Mouse (Mus musculus) liver, embryonic 14.5 days (tissue): ENCODE data around the gene Tmem270. TPM values are rescaled to one million over a fixed set of nuclear protein-coding genes. Genes with fewer than 3 reads are reported as not detected.
"Not testable (repeated sequence)": the region's sequence is repeated elsewhere in the genome, so short reads cannot be mapped to it uniquely, and the experiment has no call there.

Experiments used
- ATAC-seq: fragments of 200-750 bp; cut with Nextera tagmentation; 2 replicates; pipeline ENCODE4 v1.8.0; 2017; ENCODE audit warnings: moderate number of reproducible peaks, mild to moderate bottlenecking, moderate library complexity; ENCODE audit not compliant: insufficient read depth
- DNase-seq, 3 experiments: peaks; one replicate each; pipeline ENCODE4 v3.0.0-alpha.2; 2012 to 2013; ENCODE audit warnings: low read depth in 3 of 3, low spot score in 3 of 3
- H3K27ac ChIP-seq: fragments of 300-500 bp; sonication (generic); 2 replicates; pipeline ENCODE4 v1.5.1; 2014; ENCODE audit warnings: moderate library complexity, mild to moderate bottlenecking, control low read depth, inconsistent platforms
- H3K27me3 ChIP-seq: fragments of 300-500 bp; sonication (generic); 2 replicates; pipeline ENCODE4 v1.6.1; 2014; ENCODE audit warnings: mild to moderate bottlenecking, low read length, moderate library complexity; ENCODE audit not compliant: control insufficient read depth, insufficient read depth
- H3K36me3 ChIP-seq: fragments of 300-500 bp; sonication (generic); replicated peaks from 2 replicates; pipeline ENCODE4 v1.6.1; 2014; ENCODE audit warnings: low read depth; ENCODE audit not compliant: control insufficient read depth, insufficient read depth
- H3K4me1 ChIP-seq, 2 experiments: fragments of 200-500 bp in 1 of 2; fragments of 300-500 bp in 1 of 2; sonication (generic) in 1 of 2; replicated peaks; 2 replicates each; pipeline ENCODE4 v1.6.1; 2012 to 2014; ENCODE audit warnings: antibody characterized with exemption in 1 of 2, inconsistent platforms in 1 of 2, low read length in 1 of 2; ENCODE audit not compliant: control insufficient read depth in 2 of 2, insufficient read depth in 2 of 2
- H3K4me2 ChIP-seq: fragments of 300-500 bp; sonication (generic); 2 replicates; pipeline ENCODE4 v1.6.1; 2014; ENCODE audit warnings: low read depth, mild to moderate bottlenecking, control low read depth, moderate library complexity
- H3K4me3 ChIP-seq, 2 experiments: fragments of 200-500 bp in 1 of 2; fragments of 300-500 bp in 1 of 2; sonication (generic) in 1 of 2; 2 replicates each; pipeline ENCODE4 v1.5.1; 2012 to 2014; ENCODE audit warnings: low read depth in 2 of 2, low read length in 2 of 2, mild to moderate bottlenecking in 2 of 2, control low read depth in 1 of 2, inconsistent platforms in 1 of 2, moderate library complexity in 1 of 2; ENCODE audit not compliant: insufficient read depth in 1 of 2
- H3K9ac ChIP-seq: fragments of 300-500 bp; sonication (generic); replicated peaks from 2 replicates; pipeline ENCODE4 v1.6.1; 2014; ENCODE audit warnings: mild to moderate bottlenecking, control low read depth, moderate library complexity
- H3K9me3 ChIP-seq: fragments of 300-500 bp; sonication (generic); 2 replicates; pipeline ENCODE4 v1.6.1; 2016; ENCODE audit warnings: low read length, mixed read lengths; ENCODE audit not compliant: control insufficient read depth
- CTCF ChIP-seq: IDR thresholded peaks from 2 replicates; pipeline ENCODE4 v1.5.1; 2016; ENCODE audit warnings: antibody characterized with exemption, low read depth, control low read depth
- EP300 ChIP-seq: IDR thresholded peaks from 2 replicates; pipeline ENCODE4 v1.6.1; 2016; ENCODE audit warnings: antibody characterized with exemption, low read depth
- WGBS: fragments of 180-500 bp; shearing (Covaris S2); extraction: QIAGEN DNeasy Blood & Tissue Kit; methylation state at CpG from one replicate; pipeline ENCODE4 v1.1.7; 2014; ENCODE audit not compliant: insufficient replicate concordance; 5-methylcytosine and 5-hydroxymethylcytosine counted together
- polyA plus RNA-seq, 2 experiments: library from polyadenylated mRNA; depleted of rRNA in 1 of 2; stranded (reverse) in 1 of 2; unstranded in 1 of 2; fragments of >200 nt; fragmentation: Nextera tagmentation in 1 of 2; extraction: Ambion mirVana in 1 of 2; gene quantifications; 2 replicates each; pipeline versions ENCODE4 v1.2.1 to v1.2.3; 2012 to 2014

The Tmem270 gene
- polyA plus RNA-seq, 2 experiments: 0.04 TPM; not detected in 1

DNA sequence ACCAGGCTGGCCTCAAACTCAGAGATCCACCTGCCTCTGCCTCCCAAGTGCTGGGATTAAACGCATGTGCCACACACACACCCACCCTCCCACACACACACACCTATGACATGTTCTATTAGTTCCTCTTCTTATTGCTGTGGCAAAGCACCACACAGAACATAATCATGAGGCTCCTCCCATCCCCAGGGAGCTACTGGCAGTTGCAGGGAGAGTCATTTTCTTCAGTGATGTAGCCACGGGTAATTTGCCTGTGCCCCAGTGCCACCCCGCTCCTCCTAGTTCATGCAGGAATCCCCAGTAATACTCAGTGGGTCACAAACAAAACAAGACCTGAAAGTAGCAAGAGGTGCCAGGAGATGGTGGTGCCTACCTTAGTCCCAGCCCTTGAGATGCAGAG lies 28.1 kb upstream of the Tmem270 start:
- Histone ChIP-seq H3K4me3 (no peak overlapping the region), H3K4me1 (peaks cover 0 to 6% of the 10 kb centered on the region in 2 experiments; a peak in 1 of 4 replicates), H3K9me3 (no peaks in the 10 kb centered on the region), H3K4me2 (no peak overlapping the region), H3K27ac (no peak overlapping the region), H3K27me3 (no peaks in the 10 kb centered on the region; the same call in 1 of the 2 replicates), H3K36me3 (no peaks in the 10 kb centered on the region; the same call in 1 of the 2 replicates), H3K9ac (no peak overlapping the region)
- 70% methylated on average over 3 of the region's 3 CpGs for WGBS
- DNase-seq: no peak
- ATAC-seq: no peak
- TF ChIP-seq CTCF (no peak), EP300 (no peak)

DNA sequence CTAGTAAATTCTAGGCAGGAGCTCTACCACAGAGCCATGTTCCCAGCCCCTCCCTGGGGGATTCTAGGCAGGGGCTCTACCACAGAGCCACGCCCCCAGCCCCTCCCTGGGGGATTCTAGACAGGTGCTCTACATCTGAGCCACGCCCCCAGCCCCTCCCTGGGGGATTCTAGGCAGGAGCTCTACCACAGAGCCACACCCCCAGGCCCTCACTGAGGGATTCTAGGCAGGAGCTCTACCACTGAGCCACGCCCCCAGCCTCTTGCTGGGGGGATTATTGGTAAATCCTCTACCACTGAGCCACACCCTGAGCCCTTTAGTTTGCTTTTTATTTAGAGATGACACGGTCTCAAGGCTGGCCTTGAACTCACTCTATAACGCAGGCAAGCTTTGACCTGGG lies 27.2 kb upstream of the Tmem270 start:
- H3K27ac ChIP-seq, H3K4me1 ChIP-seq, ATAC-seq, H3K27me3 ChIP-seq, H3K4me3 ChIP-seq, H3K9me3 ChIP-seq, DNase-seq, H3K9ac ChIP-seq, H3K36me3 ChIP-seq: not testable (repeated sequence)
- WGBS: 72% methylated on average over 5 of the region's 5 CpGs
- peak overlapping the region; percentile 90 for H3K4me2 ChIP-seq

DNA sequence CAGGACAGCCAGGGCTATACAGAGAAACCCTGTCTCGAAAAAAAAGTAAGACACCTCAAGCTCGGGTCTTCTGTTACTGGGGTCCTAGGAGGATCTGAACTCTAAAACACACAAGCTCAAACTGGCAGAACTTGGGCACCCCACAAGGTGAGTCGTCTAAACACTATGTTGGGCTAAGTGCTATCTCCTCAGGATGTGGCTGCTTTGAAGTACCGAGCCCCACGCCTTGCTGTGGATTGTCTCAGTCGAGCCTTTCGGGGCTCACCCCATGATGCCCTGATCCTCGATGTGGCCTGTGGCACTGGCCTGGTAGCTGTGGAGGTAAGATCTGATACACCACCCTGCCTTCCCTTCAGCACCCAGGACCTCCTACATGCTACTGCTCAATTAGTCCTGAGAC lies 26.7 kb upstream of the Tmem270 start:
- DNase-seq (no peak), ATAC-seq (no peak)
- Histone ChIP-seq H3K27ac (peak overlapping the region; percentile 93; the same call in 1 of the 2 replicates), H3K9me3 (no peaks in the 10 kb centered on the region), H3K4me1 (peaks cover 0 to 6% of the 10 kb centered on the region in 2 experiments; a peak in 1 of 4 replicates), H3K4me3 (peak overlapping the region; percentile 79 to 85), H3K27me3 (no peaks in the 10 kb centered on the region; the same call in 1 of the 2 replicates), H3K36me3 (no peaks in the 10 kb centered on the region; the same call in 1 of the 2 replicates), H3K4me2 (peak overlapping the region; percentile 90), H3K9ac (peak overlapping the region; percentile 92)
- 76% methylated on average over 8 of the region's 8 CpGs for WGBS
- no peak for TF ChIP-seq EP300
- TF ChIP-seq CTCF: no peak

DNA sequence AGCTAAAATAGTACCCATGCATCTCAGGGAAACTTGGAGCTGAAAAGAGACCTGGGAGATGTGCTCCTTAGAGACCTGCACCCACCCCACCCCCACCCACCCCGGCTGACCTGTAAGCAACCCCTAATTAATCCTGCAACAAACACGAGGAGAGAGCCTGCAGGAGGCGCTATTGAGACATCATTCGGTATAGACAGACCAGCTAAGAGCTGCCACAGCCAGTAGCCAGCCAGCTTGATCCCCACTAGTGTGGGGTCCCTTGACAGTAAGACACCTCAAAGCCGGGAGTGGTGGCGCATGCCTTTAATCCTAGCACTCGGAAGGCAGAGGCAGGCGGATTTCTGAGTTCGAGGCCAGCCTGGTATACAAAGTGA lies 26.4 kb upstream of the Tmem270 start:
- TF ChIP-seq CTCF (peak; percentile 70), EP300 (0 out of 2 replicates have a peak, but pooled peaks have one; percentile 17)
- ATAC-seq (peak; percentile 42; the same call in 1 of the 2 replicates), DNase-seq (peak; percentile 72 to 82 (median 75))
- 34% methylated on average over 9 of the region's 9 CpGs for WGBS
- H3K27ac ChIP-seq: peak overlapping the region; percentile 93
- no peaks in the 10 kb centered on the region; the same call in 1 of the 2 replicates for H3K27me3 ChIP-seq
- H3K4me3 ChIP-seq: peak overlapping the region; percentile 79 to 85
- peaks cover 0 to 6% of the 10 kb centered on the region in 2 experiments; a peak in 1 of 4 replicates for H3K4me1 ChIP-seq
- H3K9ac ChIP-seq: peak overlapping the region; percentile 92
- H3K4me2 ChIP-seq: peak overlapping the region; percentile 90
- H3K36me3 ChIP-seq: no peaks in the 10 kb centered on the region; the same call in 1 of the 2 replicates
- H3K9me3 ChIP-seq: no peaks in the 10 kb centered on the region

DNA sequence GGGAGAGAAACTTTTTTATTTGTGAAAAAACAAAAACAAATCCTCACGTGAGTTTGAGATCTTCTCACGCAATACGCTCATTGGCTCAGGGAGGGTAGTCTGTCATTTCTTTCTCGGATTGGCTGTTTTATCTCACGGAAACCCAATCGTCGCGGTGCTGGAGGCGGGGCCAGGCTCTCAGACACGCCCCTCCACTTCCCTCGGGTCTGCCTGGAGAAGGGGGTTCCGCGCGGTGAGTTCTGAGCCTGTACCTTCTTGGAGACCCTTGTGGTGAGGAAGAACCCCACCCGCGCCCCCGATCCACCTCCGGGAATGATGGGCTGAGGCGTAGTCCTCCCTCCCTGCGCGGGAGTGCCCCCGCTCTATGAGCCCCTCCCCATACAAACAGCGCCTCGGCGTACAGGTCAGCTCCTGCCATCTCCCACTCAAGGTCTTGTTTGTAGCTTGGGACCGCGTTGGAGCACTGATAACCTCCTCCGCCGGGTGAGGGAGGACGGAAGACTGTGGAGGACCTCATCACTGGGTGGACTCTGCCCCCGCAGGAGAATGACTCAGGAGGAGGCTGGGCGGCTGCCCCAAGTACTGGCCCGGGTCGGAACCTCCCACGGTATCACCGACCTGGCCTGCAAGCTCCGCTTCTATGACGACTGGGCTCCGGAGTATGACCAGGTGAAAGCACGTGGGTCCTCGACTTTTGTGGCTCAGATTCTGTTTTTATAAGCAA lies 25.8 kb upstream of the Tmem270 start, which contains the start of gene Mettl27:
Mettl27 (plus strand) TSS at position 190 of the 724 bp plus-strand sequence.
- H3K9me3 ChIP-seq: no peaks in the 10 kb centered on the region
- no peaks in the 10 kb centered on the region; the same call in 1 of the 2 replicates for H3K27me3 ChIP-seq
- H3K36me3 ChIP-seq: no peaks in the 10 kb centered on the region; the same call in 1 of the 2 replicates
- H3K4me1 ChIP-seq: peaks cover 0 to 6% of the 10 kb centered on the region in 2 experiments; a peak in 1 of 4 replicates
- under 1% methylated on average over 41 of the region's 41 CpGs for WGBS
- peak; percentile 87 to 93 (median 91) for DNase-seq
- H3K9ac ChIP-seq: peak within 1 kb of the TSS; percentile 92
- peak within 1 kb of the TSS; percentile 93 for H3K27ac ChIP-seq
- TF ChIP-seq CTCF: no peak
- no peak for TF ChIP-seq EP300
- peak within 1 kb of the TSS; percentile 90 for H3K4me2 ChIP-seq
- peak within 1 kb of the TSS; percentile 79 to 85 for H3K4me3 ChIP-seq
- peak; percentile 96 for ATAC-seq
